Mouse (Mus musculus): ENCODE measurements around the gene Plekha6.

Plekha6 gene

GRCm38 (mm10) chr1:133138401-133138800 lies 25.6 kb upstream of the Plekha6 start:
- in situ Hi-C loops (cut with MboI, MseI) = no loop called here

- in situ Hi-C loops (cut with MboI, MseI) = no loop called here
Observed at GRCm38 (mm10) chr1:133146014-133147009, 17.7 kb upstream of the Plekha6 start.

DNA sequence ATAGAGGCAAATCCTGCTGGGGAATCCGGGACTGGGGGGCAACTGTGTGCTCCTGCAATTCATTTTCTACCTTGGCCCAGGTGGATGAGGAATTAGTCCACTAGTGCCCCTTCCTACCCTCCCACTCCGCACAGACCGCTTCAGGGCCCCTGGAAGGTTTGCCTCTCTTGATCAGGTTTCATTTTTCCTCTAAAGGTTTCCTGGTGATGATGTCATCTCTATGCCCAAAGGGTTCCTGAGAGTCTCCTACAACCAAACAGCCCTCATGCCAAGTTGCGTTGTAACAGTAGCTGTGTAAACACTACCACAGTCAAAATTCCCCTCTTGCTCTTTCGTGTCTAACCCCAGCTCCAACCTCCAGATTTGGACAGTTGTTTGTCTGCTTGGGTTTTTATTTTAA lies 16.7 kb upstream of the Plekha6 start:
- in situ Hi-C loops (cut with MboI, MseI) = no loop called here

- in situ Hi-C loops (cut with MboI, MseI) = no loop called here
Observed at GRCm38 (mm10) chr1:133148122-133148521, 15.9 kb upstream of the Plekha6 start.

- in situ Hi-C loops (cut with MboI, MseI) = no loop called here
Observed at GRCm38 (mm10) chr1:133150556-133150955, 13.5 kb upstream of the Plekha6 start.

DNA sequence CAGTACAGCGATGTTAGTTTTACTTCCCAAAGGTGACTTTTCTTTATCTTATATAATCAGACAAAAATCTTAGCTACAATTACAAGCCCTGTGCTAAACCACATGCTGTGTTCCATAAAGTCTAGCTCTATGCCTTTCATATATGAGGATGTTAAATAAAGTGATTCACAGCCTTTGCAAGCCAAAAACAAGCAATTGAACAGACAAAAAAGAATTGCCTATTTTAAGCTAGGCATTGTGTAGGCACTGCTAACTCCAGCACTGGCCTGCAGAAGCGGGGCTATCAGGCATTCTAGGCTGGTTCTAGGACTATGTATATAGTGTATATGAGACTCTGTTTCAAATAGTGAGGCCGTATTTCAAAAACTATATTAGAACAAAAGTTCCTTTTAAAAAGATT lies 11.8 kb upstream of the Plekha6 start:
- in situ Hi-C loops (cut with MboI, MseI) = no loop called here

- in situ Hi-C loops (cut with MboI, MseI) = no loop called here
Observed at GRCm38 (mm10) chr1:133155270-133155669, 8.7 kb upstream of the Plekha6 start.

DNA sequence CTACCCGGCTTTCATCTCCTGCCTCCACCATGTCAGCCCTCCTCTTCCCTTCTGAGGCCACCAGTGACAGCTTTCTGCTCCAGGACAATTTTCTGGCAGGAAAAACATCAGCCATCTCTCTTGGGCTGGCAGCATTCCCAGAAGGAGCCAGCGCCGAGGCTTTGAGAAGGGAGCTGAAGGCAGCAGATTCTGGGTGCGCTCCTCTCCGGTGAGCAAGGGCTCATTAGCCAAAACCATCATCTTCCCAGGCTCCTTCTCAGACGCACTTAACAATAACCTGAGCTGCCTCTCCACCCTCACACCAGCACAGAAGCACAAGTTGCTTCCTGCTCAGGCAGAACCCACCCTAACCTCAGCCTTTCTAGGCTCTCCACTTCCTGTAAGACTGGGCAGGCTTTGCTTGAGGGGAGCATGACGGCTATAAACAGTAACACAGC lies 4.9 kb upstream of the Plekha6 start:
- in situ Hi-C loops (cut with MboI, MseI) = no loop called here

- in situ Hi-C loops (cut with MboI, MseI) = no loop called here
Observed at GRCm38 (mm10) chr1:133161559-133161958, 2.5 kb upstream of the Plekha6 start.

- in situ Hi-C loops (cut with MboI, MseI) = no loop called here
Observed at GRCm38 (mm10) chr1:133162046-133162445, 2.0 kb upstream of the Plekha6 start.

GRCm38 (mm10) chr1:133162981-133163380 lies 1.0 kb upstream of the Plekha6 start:
- in situ Hi-C loops (cut with MboI, MseI) = no loop called here

DNA sequence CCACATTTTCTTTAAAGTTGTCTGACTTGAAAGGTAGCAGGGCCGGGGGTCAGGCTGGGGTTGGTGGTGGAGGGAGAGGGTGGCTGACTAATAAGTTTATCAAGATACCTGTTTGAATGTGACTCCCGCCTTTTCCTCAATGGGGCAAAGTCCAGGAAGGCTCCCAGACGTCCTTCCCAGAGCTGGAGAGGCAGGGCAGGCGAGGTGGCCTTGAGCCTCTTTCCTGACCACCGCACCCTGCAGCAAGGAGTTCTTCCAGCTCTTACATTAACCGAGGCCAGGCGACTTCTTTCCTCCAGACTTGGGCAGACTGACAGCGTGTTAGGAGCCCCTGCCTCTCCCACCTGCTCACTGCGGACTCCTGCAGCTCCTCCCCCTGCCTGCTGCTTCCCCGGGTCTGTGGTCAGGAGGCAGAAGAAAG lies 591 bp downstream of the Plekha6 start:
- in situ Hi-C loops (cut with MboI, MseI) = no loop called here

GRCm38 (mm10) chr1:133165111-133165510 lies 1.1 kb downstream of the Plekha6 start:
- in situ Hi-C loops (cut with MboI, MseI) = no loop called here

DNA sequence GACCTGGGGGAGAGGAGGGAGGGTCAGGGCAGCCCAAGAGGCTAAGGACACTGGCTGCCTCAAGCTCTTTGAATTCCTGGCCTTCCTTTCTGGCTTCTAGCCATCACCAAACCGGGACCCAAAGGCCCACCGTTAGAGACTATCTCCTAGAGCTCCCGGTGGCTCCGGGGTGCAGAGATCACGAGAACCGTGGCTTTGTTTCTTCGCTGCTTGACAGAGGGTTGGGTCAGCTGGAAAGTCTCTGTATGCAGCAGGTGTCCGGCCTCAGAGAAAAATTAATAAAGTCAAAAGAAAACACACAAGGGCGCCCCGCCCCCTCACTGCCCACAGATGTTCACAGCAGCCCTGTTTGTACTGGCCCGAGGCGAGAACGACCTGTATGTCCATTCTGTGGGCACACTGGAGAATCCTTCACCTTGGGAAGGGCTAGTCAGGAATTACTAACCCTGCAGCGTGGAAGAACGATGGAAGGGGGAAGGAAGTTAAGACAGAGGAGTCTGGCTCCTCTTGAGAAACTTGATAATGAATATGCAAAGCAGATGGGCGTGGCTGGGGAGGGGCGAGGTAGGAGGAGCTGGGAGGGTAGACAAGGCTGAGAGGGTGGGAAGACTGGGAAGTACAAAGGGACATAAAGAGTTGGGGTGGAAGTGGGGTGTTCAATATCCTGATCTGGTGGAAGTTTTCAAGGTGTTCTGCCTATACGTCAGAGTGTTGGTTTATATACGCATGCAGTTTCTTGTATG lies 4.5 kb downstream of the Plekha6 start:
- in situ Hi-C loops (cut with MboI, MseI) = no loop called here

- in situ Hi-C loops (cut with MboI, MseI) = no loop called here
Observed at GRCm38 (mm10) chr1:133170196-133170595, 6.2 kb downstream of the Plekha6 start.

DNA sequence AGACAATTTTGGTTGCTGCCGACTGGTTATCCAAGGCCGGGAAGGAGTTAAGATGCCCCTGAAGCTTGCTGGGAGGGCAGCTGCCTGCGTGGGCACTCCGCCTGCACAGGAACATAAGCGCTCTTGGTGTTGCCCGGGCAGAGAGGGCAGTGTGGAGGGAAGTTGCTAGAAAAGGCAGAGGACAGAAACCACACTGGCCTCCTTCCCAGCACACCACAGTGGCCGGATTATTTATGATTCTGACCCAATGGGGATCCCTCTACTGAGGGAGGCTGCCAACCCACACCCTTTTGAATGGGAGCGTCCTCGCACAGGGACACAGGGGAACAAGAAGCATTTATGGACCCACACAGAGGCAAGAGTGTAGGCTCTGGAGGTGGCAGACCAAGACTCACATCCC lies 7.3 kb downstream of the Plekha6 start:
- in situ Hi-C loops (cut with MboI, MseI) = no loop called here

GRCm38 (mm10) chr1:133175150-133175549 lies 11.1 kb downstream of the Plekha6 start:
- in situ Hi-C loops (cut with MboI, MseI) = no loop called here

- in situ Hi-C loops (cut with MboI, MseI) = no loop called here
Observed at GRCm38 (mm10) chr1:133177480-133178172, 13.6 kb downstream of the Plekha6 start.

DNA sequence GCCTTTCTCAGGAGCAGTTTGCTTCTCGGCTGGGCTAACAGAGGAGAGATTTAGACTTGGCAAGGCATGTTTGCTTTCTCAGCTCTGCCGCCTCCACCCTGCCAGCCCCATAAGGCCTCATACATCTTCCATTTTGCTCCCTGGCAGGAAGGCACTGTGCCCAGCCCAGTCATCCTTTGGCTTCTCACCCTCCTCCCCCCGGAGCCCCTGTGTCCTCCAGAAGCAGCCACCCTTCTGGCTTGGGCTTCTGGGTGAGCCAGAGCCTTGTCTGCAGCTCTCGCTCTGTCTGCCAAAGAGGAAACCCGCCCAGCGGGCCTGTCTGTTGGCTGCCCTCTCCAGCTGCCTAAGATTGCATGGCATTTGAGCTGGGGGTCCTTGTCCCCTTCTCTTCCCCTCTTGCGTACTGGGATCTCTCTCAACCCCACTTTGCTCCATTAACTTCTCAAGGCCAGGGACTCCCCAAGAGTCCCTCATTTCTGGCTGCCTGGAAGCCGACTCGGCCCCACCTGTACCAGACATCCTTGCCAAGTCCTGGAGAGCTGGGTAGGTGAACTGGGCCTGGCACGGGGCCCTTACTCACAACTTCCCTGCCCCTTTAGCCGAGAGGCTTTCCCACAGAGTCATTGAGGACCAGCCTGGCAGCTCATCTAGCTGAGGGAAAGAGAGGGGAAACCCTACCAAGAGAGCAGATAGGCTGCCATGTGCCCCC lies 14.9 kb downstream of the Plekha6 start:
- in situ Hi-C loops (cut with MboI, MseI) = no loop called here

DNA sequence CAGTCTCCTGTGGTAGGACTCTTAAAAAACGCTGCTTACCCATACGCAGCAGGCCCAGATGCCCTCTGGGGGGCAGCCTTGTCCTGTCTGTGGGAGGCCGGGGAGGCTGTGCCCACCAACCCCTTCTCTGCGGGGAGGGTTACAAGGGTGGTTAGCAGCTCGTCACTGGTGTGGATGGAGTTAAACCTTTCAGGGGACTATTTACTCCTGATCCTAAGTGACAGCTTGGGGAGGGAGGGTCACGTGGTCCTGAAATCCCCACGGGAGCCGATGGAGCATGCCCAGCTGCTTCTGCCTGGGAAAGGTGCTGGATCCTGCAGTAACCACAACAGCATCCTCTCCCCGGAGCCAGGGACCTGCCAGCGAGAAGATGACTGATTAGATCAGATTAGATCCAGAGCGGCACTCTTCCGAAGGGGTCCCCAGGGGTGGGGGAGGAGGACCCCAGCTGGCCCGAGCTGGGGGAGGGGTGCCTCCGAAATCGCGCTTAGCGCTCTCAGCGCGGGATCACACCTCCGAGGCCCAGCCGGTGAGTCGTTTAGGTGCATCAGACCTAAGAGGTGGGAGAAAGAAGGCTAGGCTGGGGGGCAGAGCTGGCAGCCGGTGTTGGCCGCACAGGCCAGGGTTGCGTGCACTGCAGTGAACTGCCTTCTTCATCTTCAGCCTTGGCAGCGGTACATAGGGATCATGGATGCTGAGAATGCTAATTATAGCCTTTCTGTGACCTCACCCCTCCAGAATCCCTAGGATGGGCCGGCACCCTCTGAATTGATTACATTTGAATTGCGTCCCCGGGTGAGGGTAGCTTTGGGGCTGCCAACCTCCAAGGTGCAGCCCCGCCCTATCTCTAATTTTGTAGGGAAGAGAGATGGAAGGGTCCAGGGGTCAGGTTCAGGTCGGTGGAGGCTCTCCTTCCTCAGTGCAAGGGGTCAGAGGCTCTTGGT lies 17.3 kb downstream of the Plekha6 start:
- in situ Hi-C loops (cut with MboI, MseI) = no loop called here

All from regulatory T cell (primary cell).